Mouse (Mus musculus): Measurements from ENCODE around the gene Gsdmc4. TPM values are rescaled to one million over a fixed set of nuclear protein-coding genes. Genes with fewer than 3 reads are reported as not detected.
A peak's percentile ranks its signal among the peaks of the same experiment; 100 is the strongest.
"Not testable (repeated sequence)": the region's sequence is repeated elsewhere in the genome, so short reads cannot be mapped to it uniquely, and the experiment has no call there.

The Gsdmc4 gene
- polyA plus RNA-seq, 1 experiment from 2014 or later: not detected

DNA sequence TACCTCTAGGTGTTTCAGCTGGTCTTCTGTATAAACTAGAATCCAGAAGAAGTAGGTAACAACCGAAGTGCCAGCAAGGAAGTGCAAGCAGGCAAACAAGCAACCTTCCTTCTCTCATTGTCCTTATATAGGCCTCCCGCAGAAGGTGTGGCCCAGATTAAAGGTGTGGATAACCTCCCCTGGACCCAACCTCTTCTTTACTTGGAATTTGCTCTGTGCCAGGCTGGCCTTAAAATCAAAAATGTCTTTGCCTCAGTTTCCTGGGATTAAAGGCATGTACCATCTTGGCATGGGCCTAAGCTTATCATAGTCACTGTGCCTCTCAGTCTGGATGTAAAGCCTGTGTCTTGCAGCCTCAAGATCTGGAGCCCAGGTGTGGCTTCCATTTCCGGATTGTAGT lies 33.6 kb downstream of the Gsdmc4 start, which contains the start of gene Gsdmc3:
TSS of gene Gsdmc3 (minus strand) at position 101 of the 400 bp plus-strand sequence.
- H3K36me3 ChIP-seq (ENCODE audit: control insufficient read depth, insufficient read depth, low read length); H3K9ac ChIP-seq (ENCODE audit: low read length); H3K4me2 ChIP-seq (ENCODE audit: low read depth, severe bottlenecking); DNase-seq (ENCODE audit: low spot score); H3K4me1 ChIP-seq (ENCODE audit: control insufficient read depth, insufficient read depth, low read length); H3K27me3 ChIP-seq (ENCODE audit: control insufficient read depth, insufficient read depth, low read length); H3K9me3 ChIP-seq (ENCODE audit: control insufficient read depth, low read length); H3K27ac ChIP-seq (replicated peaks; ENCODE audit: low read depth, low read length); H3K4me3 ChIP-seq (ENCODE audit: low read depth, low read length); ATAC-seq (ENCODE audit: insufficient number of reproducible peaks, low FRiP score, low TSS enrichment, low read depth): not testable (repeated sequence)
- 90% methylated on average over 1 of the region's 3 CpGs for WGBS

DNA sequence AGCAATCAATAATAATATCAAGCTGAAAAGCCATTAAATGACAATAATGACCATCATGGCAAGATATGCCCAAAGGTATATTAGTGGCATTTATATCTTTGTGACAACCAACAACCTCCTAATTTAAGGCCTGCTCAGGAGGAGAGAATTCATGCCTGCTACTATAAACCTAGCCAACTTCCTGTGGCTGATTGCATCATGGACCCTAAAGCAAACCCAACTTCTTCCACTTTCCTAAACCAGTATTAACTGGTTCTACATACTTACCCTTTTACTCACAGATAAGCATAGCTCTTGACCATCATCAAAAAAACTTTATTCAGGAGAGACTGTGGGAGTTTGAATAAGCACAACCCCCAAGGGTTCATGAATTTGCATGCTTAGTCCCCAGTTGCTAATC lies 35.9 kb downstream of the Gsdmc4 start:
- not testable (repeated sequence) for H3K27me3 ChIP-seq (ENCODE audit: control insufficient read depth, insufficient read depth, low read length); H3K9me3 ChIP-seq (ENCODE audit: control insufficient read depth, low read length); H3K4me3 ChIP-seq (ENCODE audit: low read depth, low read length); ATAC-seq (ENCODE audit: insufficient number of reproducible peaks, low FRiP score, low TSS enrichment, low read depth); H3K36me3 ChIP-seq (ENCODE audit: control insufficient read depth, insufficient read depth, low read length); H3K4me2 ChIP-seq (ENCODE audit: low read depth, severe bottlenecking); DNase-seq (ENCODE audit: low spot score); H3K27ac ChIP-seq (replicated peaks; ENCODE audit: low read depth, low read length); H3K4me1 ChIP-seq (ENCODE audit: control insufficient read depth, insufficient read depth, low read length); H3K9ac ChIP-seq (ENCODE audit: low read length)

DNA sequence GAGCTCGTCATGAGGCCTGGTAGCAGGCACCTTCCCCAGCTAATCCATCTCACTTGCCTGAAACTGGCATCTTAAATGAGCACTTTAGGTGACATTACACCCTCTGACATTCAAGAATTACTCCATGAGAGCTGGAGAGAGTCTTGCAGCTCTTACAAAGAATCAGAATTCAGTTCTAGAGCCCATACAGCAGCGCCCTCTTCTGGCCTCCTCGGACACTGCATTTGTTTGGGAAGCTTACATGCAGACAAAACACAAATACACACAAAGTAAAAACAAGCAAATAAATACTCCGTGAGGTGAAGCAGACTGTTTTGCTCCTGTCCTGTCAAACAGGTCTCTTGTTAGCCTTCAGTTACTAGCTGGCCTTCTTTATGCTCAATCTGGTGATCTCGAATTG lies 50.1 kb downstream of the Gsdmc4 start:
- 39% methylated on average over 5 of the region's 5 CpGs for WGBS
- not testable (repeated sequence) for H3K36me3 ChIP-seq (ENCODE audit: control insufficient read depth, insufficient read depth, low read length); H3K27me3 ChIP-seq (ENCODE audit: control insufficient read depth, insufficient read depth, low read length); H3K27ac ChIP-seq (replicated peaks; ENCODE audit: low read depth, low read length); ATAC-seq (ENCODE audit: insufficient number of reproducible peaks, low FRiP score, low TSS enrichment, low read depth); H3K4me2 ChIP-seq (ENCODE audit: low read depth, severe bottlenecking); H3K9ac ChIP-seq (ENCODE audit: low read length); H3K4me1 ChIP-seq (ENCODE audit: control insufficient read depth, insufficient read depth, low read length); H3K9me3 ChIP-seq (ENCODE audit: control insufficient read depth, low read length); H3K4me3 ChIP-seq (ENCODE audit: low read depth, low read length)
- DNase-seq (ENCODE audit: low spot score): peak; percentile 64

Other genes with a start within 250 kb of the Gsdmc4 start
- not detected in 2 replicates for gene Gsdmc2, start 67.1 kb downstream of the Gsdmc4 start, polyA plus RNA-seq (2014; fragmentation: Nextera tagmentation; extraction: Ambion mirVana)
- gene Gsdmc3, start 33.7 kb downstream of the Gsdmc4 start, polyA plus RNA-seq (2014; fragmentation: Nextera tagmentation; extraction: Ambion mirVana): not detected in 2 replicates
- gene Fam49b, start 148.2 kb upstream of the Gsdmc4 start, polyA plus RNA-seq (2014; fragmentation: Nextera tagmentation; extraction: Ambion mirVana): 80.6 and 84.0 TPM in 2 replicates